Mouse (Mus musculus) T-cell, adult 2 months (primary cell): ENCODE results near the gene A430033K04Rik.

Source experiments
- DNase-seq: peaks from one replicate; pipeline ENCODE4 v3.0.0; 2022; ENCODE audit warnings: low spot score

A430033K04Rik gene

GRCm38 (mm10) chr5:138622645-138623477, at the start of gene A430033K04Rik:
A430033K04Rik (plus strand) TSS chr5:138622859.
- peak; percentile 91 for DNase-seq

- DNase-seq, result no peak
These were observed 35.3 kb upstream of the A430033K04Rik start for GRCm38 (mm10) chr5:138587396-138587795.

- DNase-seq, result peak; percentile 24
These were observed 4.3 kb upstream of the A430033K04Rik start for GRCm38 (mm10) chr5:138618353-138618752.

GRCm38 (mm10) chr5:138619211-138620128, 3.2 kb upstream of the A430033K04Rik start, which contains the start of gene Zfp68:
Zfp68 (minus strand) TSS chr5:138619761.
- peak; percentile 92 for DNase-seq

GRCm38 (mm10) chr5:138620836-138621235, 1.8 kb upstream of the A430033K04Rik start:
- no peak for DNase-seq

- DNase-seq, result no peak
These were observed 818 bp downstream of the A430033K04Rik start for GRCm38 (mm10) chr5:138623478-138623875.

- no peak for DNase-seq
These were observed 13.8 kb downstream of the A430033K04Rik start for GRCm38 (mm10) chr5:138636486-138636885.

GRCm38 (mm10) chr5:138641081-138641480, 18.4 kb downstream of the A430033K04Rik start:
- DNase-seq, result no peak

GRCm38 (mm10) chr5:138641761-138642160, 19.1 kb downstream of the A430033K04Rik start:
- no peak for DNase-seq

GRCm38 (mm10) chr5:138652911-138653310, 30.3 kb downstream of the A430033K04Rik start:
- DNase-seq, result no peak

- DNase-seq, result peak; percentile 17
These were observed 34.0 kb downstream of the A430033K04Rik start for GRCm38 (mm10) chr5:138656477-138657156.

GRCm38 (mm10) chr5:138657407-138657806, 34.7 kb downstream of the A430033K04Rik start:
- DNase-seq, result no peak

GRCm38 (mm10) chr5:138657854-138658253, 35.2 kb downstream of the A430033K04Rik start:
- DNase-seq, result peak; percentile 40

GRCm38 (mm10) chr5:138658922-138659321, 36.3 kb downstream of the A430033K04Rik start:
- DNase-seq, result peak; percentile 42

- DNase-seq, result no peak
These were observed 60.5 kb downstream of the A430033K04Rik start for GRCm38 (mm10) chr5:138683023-138683766.

- no peak for DNase-seq
These were observed 61.2 kb downstream of the A430033K04Rik start for GRCm38 (mm10) chr5:138683821-138684220.

GRCm38 (mm10) chr5:138687453-138687852, 64.8 kb downstream of the A430033K04Rik start:
- no peak for DNase-seq

GRCm38 (mm10) chr5:138689254-138689653, 66.6 kb downstream of the A430033K04Rik start:
- no peak for DNase-seq

- DNase-seq, result no peak
These were observed 70.4 kb downstream of the A430033K04Rik start for GRCm38 (mm10) chr5:138692936-138693570.

- no peak for DNase-seq
These were observed 71.4 kb downstream of the A430033K04Rik start for GRCm38 (mm10) chr5:138694036-138694435.
